Mouse (Mus musculus) gastrocnemius, adult 2 months (tissue): Measurements from ENCODE around the gene Stambp. TPM values are rescaled to one million over a fixed set of nuclear protein-coding genes. Genes with fewer than 3 reads are reported as not detected.
A peak's percentile ranks its signal among the peaks of the same experiment; 100 is the strongest.

Source experiments
- DNase-seq: peaks from one replicate; pipeline ENCODE4 v3.0.0; 2022
- H3K27ac ChIP-seq: fragments of 200-600 bp; 2 replicates; pipeline ENCODE4 v1.8.1; 2022; ENCODE audit warnings: mild to moderate bottlenecking
- H3K4me3 ChIP-seq: fragments of 200-600 bp; 2 replicates; pipeline ENCODE4 v1.8.1; 2022; ENCODE audit warnings: mild to moderate bottlenecking, moderate library complexity
- CTCF ChIP-seq: fragments of 200-600 bp; IDR thresholded peaks from 2 replicates; pipeline ENCODE4 v1.8.1; 2022; ENCODE audit warnings: antibody characterized with exemption, mild to moderate bottlenecking, moderate library complexity
- intact Hi-C: fragments of 180-260 bp; cut with DNase I; formaldehyde crosslinking; loops from one replicate; pipeline ENCODE4 v1.15.1; 2025
- total RNA-seq, 2 experiments: library from RNA; stranded (reverse); gene quantifications; 2 replicates each; pipeline ENCODE4 v1.2.3; 2021

Stambp gene
- total RNA-seq, 2 experiments from 2014 or later: 5.2 to 7.4 TPM

GRCm38 (mm10) chr6:83548346-83548745 lies 24.2 kb downstream of the Stambp start:
- Histone ChIP-seq H3K27ac (no peak overlapping the region), H3K4me3 (no peak overlapping the region)
- DNase-seq: no peak
- intact Hi-C loops: no loop called here
- TF ChIP-seq CTCF: no peak

DNA sequence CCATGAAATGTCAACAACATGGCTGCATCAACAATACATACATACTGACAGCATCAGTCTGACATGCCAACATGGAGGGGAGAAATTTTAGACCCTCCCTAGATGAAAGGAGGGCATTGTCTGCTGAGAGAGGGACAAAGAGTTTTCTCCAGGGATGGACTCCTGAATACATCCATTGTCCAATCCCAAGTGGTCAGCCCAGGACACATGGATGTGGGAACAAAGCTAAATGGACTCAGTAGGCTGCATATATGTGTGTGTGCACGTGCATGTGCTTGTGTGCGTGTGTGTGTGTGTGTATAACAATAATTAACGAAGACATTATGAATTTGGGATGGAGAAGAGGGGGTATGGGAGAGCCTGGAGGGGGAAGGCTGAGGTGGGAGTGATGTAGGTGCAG lies 26.8 kb downstream of the Stambp start:
- H3K27ac ChIP-seq: no peak overlapping the region
- TF ChIP-seq CTCF: no peak
- H3K4me3 ChIP-seq: no peak overlapping the region
- no peak for DNase-seq
- intact Hi-C loops: no loop called here

GRCm38 (mm10) chr6:83541756-83542456 lies 30.6 kb downstream of the Stambp start:
- intact Hi-C loops: no loop called here
- H3K27ac ChIP-seq: no peak overlapping the region
- H3K4me3 ChIP-seq: no peak overlapping the region
- TF ChIP-seq CTCF: no peak
- DNase-seq: peak; percentile 24

GRCm38 (mm10) chr6:83540017-83540416 lies 32.5 kb downstream of the Stambp start:
- intact Hi-C loops: no loop called here
- no peak overlapping the region for H3K4me3 ChIP-seq
- H3K27ac ChIP-seq: no peak overlapping the region
- DNase-seq: no peak
- no peak for TF ChIP-seq CTCF

DNA sequence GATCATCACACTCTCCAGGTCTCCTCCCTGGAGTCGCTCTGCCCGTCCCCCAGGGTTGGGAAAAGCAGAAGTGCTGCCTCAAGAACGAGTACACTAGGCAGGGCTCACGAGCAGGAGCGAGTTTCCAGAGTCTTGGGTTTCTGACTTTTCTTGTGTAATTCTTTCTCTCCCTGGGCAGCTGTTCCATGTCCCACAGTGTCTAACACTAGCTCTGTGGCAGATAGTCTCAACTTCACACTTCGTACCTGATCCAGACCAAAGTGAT lies 35.8 kb downstream of the Stambp start:
- Histone ChIP-seq H3K4me3 (no peak overlapping the region), H3K27ac (no peak overlapping the region; the same call in 1 of the 2 replicates)
- no peak for TF ChIP-seq CTCF
- intact Hi-C loops: no loop called here
- no peak for DNase-seq

GRCm38 (mm10) chr6:83536028-83536794 lies 36.3 kb downstream of the Stambp start, which contains the start of gene Actg2:
Gene Actg2 (minus strand): TSS chr6:83536265.
- no peak for TF ChIP-seq CTCF
- intact Hi-C loops: no loop called here
- DNase-seq: no peak
- H3K27ac ChIP-seq: peak within 1 kb of the TSS; percentile 8; the same call in 1 of the 2 replicates
- H3K4me3 ChIP-seq: no peak within 1 kb of the TSS

GRCm38 (mm10) chr6:83532608-83533007 lies 39.9 kb downstream of the Stambp start:
- TF ChIP-seq CTCF: no peak
- Histone ChIP-seq H3K27ac (no peak overlapping the region), H3K4me3 (no peak overlapping the region)
- intact Hi-C loops: no loop called here
- no peak for DNase-seq

DNA sequence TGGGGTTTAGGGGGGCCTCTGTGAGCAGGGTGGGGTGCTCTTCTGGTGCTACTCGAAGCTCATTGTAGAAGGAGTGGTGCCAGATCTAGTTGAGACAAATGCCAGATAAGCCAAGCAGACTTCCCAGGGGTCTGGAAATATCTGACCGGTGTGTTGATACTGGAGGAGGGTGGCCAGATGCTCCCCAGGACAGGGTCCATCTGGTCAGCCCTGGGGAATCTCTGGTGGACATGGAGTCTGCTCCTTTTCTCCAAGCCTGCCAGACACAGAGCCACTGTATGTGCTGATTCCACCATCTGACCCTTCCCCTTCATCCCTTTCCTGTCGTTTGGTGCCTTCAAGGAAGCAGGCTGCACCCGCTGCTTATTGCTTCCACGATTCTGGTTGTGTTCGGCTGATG lies 49.3 kb downstream of the Stambp start:
- intact Hi-C loops: no loop called here
- Histone ChIP-seq H3K27ac (no peak overlapping the region), H3K4me3 (no peak overlapping the region)
- no peak for TF ChIP-seq CTCF
- no peak for DNase-seq

- no peak overlapping the region for H3K27ac ChIP-seq
- TF ChIP-seq CTCF: no peak
- H3K4me3 ChIP-seq: no peak overlapping the region
- intact Hi-C loops: no loop called here
- no peak for DNase-seq
These were observed 50.7 kb downstream of the Stambp start for GRCm38 (mm10) chr6:83521784-83522183.

DNA sequence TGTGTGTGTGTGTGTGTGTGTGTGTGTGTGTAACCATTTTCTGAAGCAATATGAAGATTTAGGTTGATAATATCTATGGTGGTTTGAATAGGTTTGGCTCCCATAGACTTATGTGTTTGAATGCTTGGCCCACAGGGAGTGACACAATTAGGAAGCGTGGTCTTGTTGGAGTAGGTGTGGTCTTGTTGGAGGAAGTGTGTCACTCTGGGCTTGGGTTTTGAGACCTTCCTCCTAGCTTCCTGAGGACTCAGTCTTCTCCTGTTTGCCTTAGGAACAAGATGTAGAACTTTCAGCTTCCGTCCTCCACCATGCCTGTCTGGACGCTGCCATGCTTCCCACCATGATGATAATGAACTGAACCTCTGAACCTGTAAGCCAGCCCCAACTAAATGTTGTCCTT lies 53.9 kb downstream of the Stambp start:
- TF ChIP-seq CTCF: no peak
- intact Hi-C loops: no loop called here
- no peak overlapping the region for H3K27ac ChIP-seq
- no peak for DNase-seq
- H3K4me3 ChIP-seq: no peak overlapping the region

DNA sequence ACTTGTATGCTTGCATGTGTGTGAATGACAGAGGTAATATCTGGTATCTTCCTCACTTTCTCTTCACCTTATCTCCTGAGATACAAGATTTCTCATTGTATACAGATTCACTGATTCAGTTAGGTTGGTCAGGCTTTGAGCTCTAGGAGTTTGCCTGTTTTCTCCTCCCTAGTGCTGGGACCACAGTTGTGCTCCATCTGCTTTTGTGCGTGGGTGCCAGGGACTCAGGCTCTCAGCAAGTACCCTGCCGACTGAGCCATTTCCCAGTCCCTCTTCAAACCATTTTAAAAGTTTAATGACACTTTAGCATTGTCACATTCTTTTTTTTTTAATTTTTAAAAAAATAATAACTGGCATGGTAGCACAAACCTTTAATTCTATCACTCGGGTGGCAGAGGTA lies 57.4 kb downstream of the Stambp start:
- H3K4me3 ChIP-seq: no peak overlapping the region
- H3K27ac ChIP-seq: no peak overlapping the region
- TF ChIP-seq CTCF: no peak
- no peak for DNase-seq
- intact Hi-C loops: no loop called here

DNA sequence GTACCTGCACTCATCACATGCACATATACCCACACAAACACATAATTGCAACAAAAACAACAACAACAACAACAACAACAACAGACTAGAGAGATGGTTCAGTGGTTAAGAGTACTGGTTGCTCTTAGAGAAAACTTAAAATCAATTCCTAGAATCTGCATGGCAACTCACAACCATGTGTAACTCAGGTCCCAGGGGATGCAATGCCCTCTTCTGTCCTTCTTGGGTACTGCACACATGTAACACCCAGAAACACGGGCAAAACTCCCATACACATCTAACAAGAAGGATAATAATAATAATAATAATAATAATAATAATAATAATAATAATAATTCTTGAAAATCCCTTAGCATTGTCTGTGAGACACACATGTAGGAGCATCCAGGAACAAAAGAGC lies 60.0 kb downstream of the Stambp start:
- H3K4me3 ChIP-seq: no peak overlapping the region
- peak; percentile 59 for DNase-seq
- H3K27ac ChIP-seq: no peak overlapping the region
- peak; percentile 84 for TF ChIP-seq CTCF
- intact Hi-C loops: no loop called here

DNA sequence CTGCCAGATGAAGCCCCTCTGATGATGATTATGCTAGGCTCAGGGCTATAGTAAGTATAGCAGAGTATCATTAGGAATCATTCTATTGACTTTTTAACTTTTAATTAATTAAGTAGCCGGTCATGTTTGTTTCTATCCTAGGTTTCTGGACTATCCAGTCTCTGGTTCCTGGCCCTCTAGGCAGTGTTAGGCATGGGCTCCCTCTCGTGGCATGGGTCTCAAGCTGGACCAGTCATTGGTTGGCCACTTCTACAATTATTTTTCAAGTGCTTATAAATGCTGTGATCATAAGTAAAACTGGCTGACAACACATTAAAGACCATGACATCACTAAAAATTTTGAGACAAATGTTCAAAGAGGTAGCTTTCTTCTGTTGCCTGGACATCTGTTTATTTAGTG lies 62.3 kb downstream of the Stambp start:
- Histone ChIP-seq H3K27ac (no peak overlapping the region), H3K4me3 (no peak overlapping the region)
- peak; percentile 39 for TF ChIP-seq CTCF
- no peak for DNase-seq
- intact Hi-C loops: no loop called here

DNA sequence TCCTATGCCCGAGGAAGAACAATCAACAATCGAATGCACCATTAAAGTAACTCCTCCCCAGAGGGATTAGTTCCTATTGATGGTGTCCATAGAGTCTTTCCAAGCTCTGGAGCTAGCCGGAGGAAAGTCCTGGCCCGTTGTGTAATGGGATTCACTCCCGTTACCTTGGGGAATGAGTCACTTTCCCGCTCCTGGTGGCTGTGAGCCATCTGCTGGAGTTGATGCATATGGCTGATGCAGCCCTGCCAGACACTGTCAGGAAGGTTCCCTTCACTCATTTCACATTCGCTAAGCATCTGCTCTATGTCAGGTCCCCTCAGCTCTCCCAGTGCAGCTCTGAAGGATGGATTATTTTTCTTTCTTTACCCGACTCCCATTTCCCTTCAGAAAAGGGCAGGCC lies 63.1 kb downstream of the Stambp start:
- intact Hi-C loops: loop anchor here (10.0 kb wide), 1 partner anchor 405 kb away; the partner anchor contains the start of genes Ccdc142, Gm42688 and Mrpl53
- Histone ChIP-seq H3K4me3 (no peak overlapping the region), H3K27ac (no peak overlapping the region)
- no peak for TF ChIP-seq CTCF
- no peak for DNase-seq
